Mouse (Mus musculus) limb, embryonic 11.5 days (tissue): Measurements from ENCODE around the gene Rgs9bp. TPM values are rescaled to one million over a fixed set of nuclear protein-coding genes. Genes with fewer than 3 reads are reported as not detected.

ENCODE experiments used
- ATAC-seq: fragments of 200-750 bp; cut with Nextera tagmentation; 2 replicates; pipeline ENCODE4 v1.8.0; 2017; ENCODE audit warnings: low read depth; ENCODE audit not compliant: insufficient number of reproducible peaks, low FRiP score, low TSS enrichment
- DNase-seq: peaks from one replicate; pipeline ENCODE4 v3.0.0-alpha.2; 2015; ENCODE audit warnings: low spot score
- H3K27ac ChIP-seq: fragments of 300-500 bp; sonication (generic); replicated peaks from 2 replicates; pipeline ENCODE4 v1.5.1; 2014; ENCODE audit warnings: low read depth, mild to moderate bottlenecking, low read length
- H3K27me3 ChIP-seq: fragments of 300-500 bp; sonication (generic); 2 replicates; pipeline ENCODE4 v1.6.1; 2014; ENCODE audit warnings: mild to moderate bottlenecking, low read length, mixed read lengths; ENCODE audit not compliant: control insufficient read depth, insufficient read depth
- H3K36me3 ChIP-seq: fragments of 300-500 bp; sonication (generic); 2 replicates; pipeline ENCODE4 v1.6.1; 2014; ENCODE audit warnings: mild to moderate bottlenecking, low read length, moderate library complexity, mixed read lengths; ENCODE audit not compliant: control insufficient read depth, insufficient read depth
- H3K4me1 ChIP-seq: fragments of 300-500 bp; sonication (generic); 2 replicates; pipeline ENCODE4 v1.6.1; 2014; ENCODE audit warnings: low read length, mixed read lengths; ENCODE audit not compliant: control insufficient read depth, insufficient read depth
- H3K4me2 ChIP-seq: fragments of 300-500 bp; sonication (generic); 2 replicates; pipeline ENCODE4 v1.6.1; 2014; ENCODE audit warnings: low read depth, mild to moderate bottlenecking, moderate library complexity; ENCODE audit not compliant: severe bottlenecking
- H3K4me3 ChIP-seq: fragments of 300-500 bp; sonication (generic); 2 replicates; pipeline ENCODE4 v1.5.1; 2014; ENCODE audit warnings: low read depth, low read length
- H3K9ac ChIP-seq: fragments of 300-500 bp; sonication (generic); 2 replicates; pipeline ENCODE4 v1.6.1; 2014; ENCODE audit warnings: mild to moderate bottlenecking, low read length
- H3K9me3 ChIP-seq: fragments of 300-500 bp; sonication (generic); 2 replicates; pipeline ENCODE4 v1.6.1; 2016; ENCODE audit warnings: low read length; ENCODE audit not compliant: control insufficient read depth
- WGBS: fragments of 180-500 bp; shearing (Covaris S2); extraction: QIAGEN DNeasy Blood & Tissue Kit; methylation state at CpG from one replicate; pipeline ENCODE4 v1.1.7; 2014; 5-methylcytosine and 5-hydroxymethylcytosine counted together
- polyA plus RNA-seq: library from polyadenylated mRNA; unstranded; fragments of >200 nt; fragmentation: Nextera tagmentation; extraction: Ambion mirVana; gene quantifications from 2 replicates; pipeline ENCODE4 v1.2.1, GENCODE M21; 2014

Gene Rgs9bp
- polyA plus RNA-seq, 1 experiment from 2014 or later = 0.20 TPM

DNA sequence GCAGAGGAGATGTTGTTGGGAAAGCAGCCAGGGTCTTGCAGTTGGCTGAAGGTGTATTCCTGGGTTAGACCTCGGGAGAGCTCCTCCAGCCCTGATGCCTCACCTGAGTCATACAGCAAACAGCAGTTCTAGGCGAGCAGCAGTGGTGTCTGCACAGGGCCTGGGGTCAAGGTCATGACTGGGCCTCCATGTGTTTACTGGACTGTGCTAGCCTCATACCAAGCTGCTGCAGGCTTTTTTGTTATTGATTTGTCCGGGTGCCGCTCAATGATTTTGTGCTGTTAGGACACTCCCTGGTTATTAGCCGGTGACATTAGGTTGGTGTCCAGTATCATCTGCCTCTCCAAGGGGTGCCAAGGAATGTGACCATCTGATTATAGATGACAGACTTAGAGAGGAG is 2.3 kb upstream of the Rgs9bp start:
- Histone ChIP-seq H3K36me3 (peaks cover 4% of the 10 kb centered on the region), H3K4me3 (no peak overlapping the region), H3K27ac (no peak overlapping the region), H3K9ac (no peak overlapping the region), H3K9me3 (no peaks in the 10 kb centered on the region), H3K4me2 (no peak overlapping the region), H3K4me1 (peaks cover 13% of the 10 kb centered on the region), H3K27me3 (peaks cover 23% of the 10 kb centered on the region)
- WGBS = 73% methylated on average over 5 of the region's 5 CpGs
- no peak for ATAC-seq
- DNase-seq = no peak

GRCm38 (mm10) chr7:35586906-35587445 is 1.6 kb upstream of the Rgs9bp start:
- H3K27ac ChIP-seq = no peak overlapping the region
- H3K4me3 ChIP-seq = peak overlapping the region; percentile 59
- peak overlapping the region; percentile 69; the same call in 1 of the 2 replicates for H3K9ac ChIP-seq
- H3K27me3 ChIP-seq = peaks cover 23% of the 10 kb centered on the region
- H3K4me2 ChIP-seq = peak overlapping the region; percentile 98
- peaks cover 13% of the 10 kb centered on the region for H3K4me1 ChIP-seq
- peaks cover under 1% of the 10 kb centered on the region for H3K36me3 ChIP-seq
- ATAC-seq = no peak
- H3K9me3 ChIP-seq = no peaks in the 10 kb centered on the region
- no peak for DNase-seq
- 25% methylated on average over 15 of the region's 15 CpGs for WGBS

- H3K9ac ChIP-seq = peak within 1 kb of the TSS; percentile 69
- no peaks in the 10 kb centered on the region for H3K36me3 ChIP-seq
- H3K4me1 ChIP-seq = peaks cover 13% of the 10 kb centered on the region
- H3K9me3 ChIP-seq = no peaks in the 10 kb centered on the region
- peak within 1 kb of the TSS; percentile 98 for H3K4me2 ChIP-seq
- peak within 1 kb of the TSS; percentile 59 for H3K4me3 ChIP-seq
- H3K27ac ChIP-seq = no peak within 1 kb of the TSS
- WGBS = under 1% methylated on average over 45 of the region's 49 CpGs
- peaks cover 23% of the 10 kb centered on the region for H3K27me3 ChIP-seq
- ATAC-seq (peak; percentile 96), DNase-seq (peak; percentile 95)
Observed at GRCm38 (mm10) chr7:35586055-35586905, 898 bp upstream of the Rgs9bp start, which contains the start of gene Ankrd27. Gene Ankrd27, plus strand, starts transcription at chr7:35586244.

DNA sequence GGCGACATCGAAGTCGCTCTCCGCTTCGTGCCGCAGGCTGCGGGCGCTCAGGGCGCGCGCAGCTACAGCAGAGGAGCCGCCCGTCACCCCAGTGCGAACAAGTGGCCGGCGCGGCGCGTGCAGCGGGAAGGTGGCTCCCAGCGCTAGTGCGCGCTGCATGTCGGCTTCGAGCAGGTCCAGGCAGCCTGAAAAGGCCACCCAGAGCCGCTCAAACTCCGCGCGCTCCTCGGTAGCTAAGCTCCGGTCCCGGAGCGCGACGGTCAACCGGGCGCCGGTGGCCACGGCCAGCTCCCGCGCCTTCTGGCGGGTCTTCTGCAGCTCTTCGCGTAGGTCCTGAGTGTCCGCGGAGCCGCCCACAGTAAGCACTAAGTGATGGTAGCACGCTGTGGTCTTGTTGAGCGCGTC is 594 bp downstream of the Rgs9bp start:
- H3K9me3 ChIP-seq = no peaks in the 10 kb centered on the region
- H3K4me3 ChIP-seq = peak overlapping the region; percentile 59
- no peak overlapping the region for H3K27ac ChIP-seq
- under 1% methylated on average over 44 of the region's 50 CpGs for WGBS
- ATAC-seq (no peak), DNase-seq (peak; percentile 68)
- peaks cover 13% of the 10 kb centered on the region for H3K4me1 ChIP-seq
- H3K9ac ChIP-seq = peak overlapping the region; percentile 22
- peak overlapping the region; percentile 98 for H3K4me2 ChIP-seq
- peaks cover 23% of the 10 kb centered on the region for H3K27me3 ChIP-seq
- H3K36me3 ChIP-seq = no peaks in the 10 kb centered on the region

DNA sequence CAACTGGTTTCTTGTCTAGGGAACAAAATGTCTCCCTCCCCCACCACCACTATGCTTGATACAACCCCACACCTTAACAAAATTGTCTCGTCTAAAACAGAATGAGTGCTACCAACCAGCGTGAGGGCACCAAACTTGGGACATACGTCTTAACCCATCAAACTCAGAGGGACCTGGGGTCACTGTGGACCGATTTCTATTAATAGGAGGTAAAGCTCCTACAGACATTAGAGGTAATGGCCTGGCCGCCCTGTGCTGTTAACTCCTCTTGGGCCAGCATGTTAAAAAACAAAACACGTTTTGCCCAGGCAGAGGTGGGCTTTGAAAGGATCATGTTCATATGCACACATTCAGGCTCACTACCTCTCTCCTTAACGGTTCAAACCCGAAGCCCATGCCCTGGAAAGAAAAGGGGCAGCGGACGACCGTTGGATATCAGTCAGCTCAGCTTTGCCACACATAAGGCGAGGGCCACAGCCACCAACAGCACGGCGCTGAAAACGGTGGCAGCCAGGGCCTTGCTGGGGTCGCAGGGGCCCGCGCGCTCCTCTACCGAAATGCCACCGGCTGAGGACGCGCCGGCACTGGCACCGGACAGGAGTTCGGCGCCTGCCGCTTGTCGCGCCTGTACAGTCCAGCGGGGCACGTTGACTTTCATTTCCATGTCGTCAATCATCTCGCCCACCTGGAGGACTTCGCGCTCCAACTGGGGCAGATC is 1.2 kb downstream of the Rgs9bp start:
- Histone ChIP-seq H3K9me3 (no peaks in the 10 kb centered on the region), H3K4me3 (peak overlapping the region; percentile 59), H3K36me3 (no peaks in the 10 kb centered on the region), H3K4me1 (peaks cover 13% of the 10 kb centered on the region), H3K4me2 (peak overlapping the region; percentile 98), H3K9ac (peak overlapping the region; percentile 22), H3K27me3 (peaks cover 23% of the 10 kb centered on the region), H3K27ac (no peak overlapping the region)
- DNase-seq (no peak), ATAC-seq (no peak)
- WGBS = 4% methylated on average over 36 of the region's 36 CpGs

DNA sequence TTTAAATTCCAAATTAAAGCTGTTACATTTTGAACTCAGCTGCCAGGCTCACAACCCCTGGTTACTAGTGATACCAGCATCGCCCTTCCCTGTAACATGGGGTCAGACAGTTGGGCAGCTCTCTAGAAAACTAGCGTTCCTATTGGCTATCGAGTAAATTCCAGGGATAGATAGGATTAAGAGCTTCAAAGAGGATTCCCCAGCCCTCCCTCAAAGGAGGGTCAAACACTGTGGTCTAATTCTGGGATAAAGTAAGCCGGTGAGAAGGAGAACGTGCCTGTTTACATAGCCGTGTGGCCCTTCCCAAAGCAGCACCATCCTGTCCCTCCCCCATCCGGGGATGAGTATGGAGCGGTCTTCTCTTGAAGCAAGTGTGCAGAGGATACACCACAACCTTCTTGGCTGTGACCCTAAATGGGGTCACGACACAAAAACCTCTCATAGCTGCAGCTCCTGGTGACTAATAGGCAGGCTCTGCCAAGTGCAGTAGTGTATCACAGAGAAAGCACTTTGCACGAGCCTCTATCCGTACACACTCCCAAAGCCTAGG is 1.8 kb downstream of the Rgs9bp start:
- H3K36me3 ChIP-seq = no peaks in the 10 kb centered on the region
- H3K27me3 ChIP-seq = peaks cover 23% of the 10 kb centered on the region
- H3K9ac ChIP-seq = no peak overlapping the region
- DNase-seq (no peak), ATAC-seq (no peak)
- WGBS = 6% methylated on average over 11 of the region's 11 CpGs
- no peak overlapping the region for H3K4me3 ChIP-seq
- no peak overlapping the region for H3K27ac ChIP-seq
- H3K4me1 ChIP-seq = peaks cover 13% of the 10 kb centered on the region
- H3K9me3 ChIP-seq = no peaks in the 10 kb centered on the region
- no peak overlapping the region for H3K4me2 ChIP-seq

DNA sequence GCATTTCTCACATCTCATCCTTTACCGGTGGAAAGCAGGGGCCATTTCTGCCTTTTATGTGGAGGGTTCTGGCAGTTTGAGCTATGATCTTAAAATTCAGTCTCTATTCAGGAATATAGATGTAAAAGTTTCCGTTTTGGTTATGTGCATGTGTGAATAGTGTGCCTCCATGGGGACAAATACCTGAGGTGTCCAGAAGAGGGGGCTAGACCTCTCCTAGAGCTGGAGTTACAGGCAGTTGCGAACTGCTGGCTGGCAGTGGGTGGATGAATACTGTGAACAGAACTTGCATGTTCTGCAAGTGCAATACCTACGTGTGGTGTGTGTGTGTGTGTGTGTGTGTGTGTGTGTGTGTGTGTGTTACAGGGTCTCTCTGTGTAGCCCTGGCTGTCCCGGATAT is 2.7 kb downstream of the Rgs9bp start:
- Histone ChIP-seq H3K4me3 (no peak overlapping the region), H3K27ac (no peak overlapping the region), H3K9ac (no peak overlapping the region), H3K27me3 (peaks cover 23% of the 10 kb centered on the region), H3K36me3 (no peaks in the 10 kb centered on the region), H3K9me3 (no peaks in the 10 kb centered on the region), H3K4me1 (peaks cover 13% of the 10 kb centered on the region), H3K4me2 (no peak overlapping the region)
- 73% methylated on average over 5 of the region's 5 CpGs for WGBS
- no peak for DNase-seq
- no peak for ATAC-seq

- no peak overlapping the region for H3K27ac ChIP-seq
- no peaks in the 10 kb centered on the region for H3K36me3 ChIP-seq
- no peaks in the 10 kb centered on the region for H3K9me3 ChIP-seq
- H3K27me3 ChIP-seq = peaks cover 21% of the 10 kb centered on the region
- H3K4me2 ChIP-seq = no peak overlapping the region
- H3K9ac ChIP-seq = no peak overlapping the region
- ATAC-seq = no peak
- DNase-seq = peak; percentile 70
- no peak overlapping the region for H3K4me3 ChIP-seq
- WGBS = 35% methylated on average over 4 of the region's 4 CpGs
- peaks cover 6% of the 10 kb centered on the region for H3K4me1 ChIP-seq
Observed at GRCm38 (mm10) chr7:35579849-35580248, 5.5 kb downstream of the Rgs9bp start.
